Mouse (Mus musculus): Measurements from ENCODE around the gene Olfr1278.

- TF ChIP-seq POLR2A (IDR thresholded peaks at IDR 0.05; ENCODE audit: insufficient read depth, low read depth, low read length) (no peak), CTCF (IDR thresholded peaks at IDR 0.05; ENCODE audit: insufficient read depth, low read depth, low read length) (no peak)
These were observed 15.9 kb upstream of the Olfr1278 start, which contains the start of gene Olfr1277 for GRCm38 (mm10) chr2:111274006-111274405.

All from olfactory bulb, adult 2 months (tissue).